In the genomic region with DNA sequence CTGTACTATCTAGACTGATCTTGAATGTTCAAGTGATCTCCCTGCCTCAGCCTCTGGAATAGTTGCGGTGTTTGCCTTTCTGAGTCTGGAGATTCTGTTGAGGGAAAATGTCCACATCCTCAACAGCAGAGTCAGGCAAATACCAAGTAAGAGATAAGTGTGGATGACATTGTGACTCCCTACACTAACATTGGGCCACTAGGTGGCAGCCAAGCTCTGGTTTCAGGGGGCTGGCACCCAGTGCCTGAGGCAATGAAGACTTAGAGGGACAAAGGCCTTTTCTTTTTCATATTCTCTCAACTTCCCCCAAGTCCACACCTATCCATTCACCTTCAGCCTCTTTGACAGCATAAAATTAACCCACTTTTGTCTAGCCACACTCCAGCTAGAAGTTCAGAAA, we compare ENCODE assay signal across 8 mouse cellular contexts. TPM values are rescaled to one million over a fixed set of nuclear protein-coding genes. Genes with fewer than 3 reads are reported as not detected.
DNase-seq lines count a peak whose midpoint lies in the region; ATAC-seq and TF ChIP-seq lines count a peak whose summit lies in the region.

No protein-coding gene starts in this region.

- TF ChIP-seq POLR2A in cerebellum, adult 2 months (IDR thresholded peaks at IDR 0.05; ENCODE audit: borderline replicate concordance, insufficient read depth, low read length), result no peak

- WGBS in cerebellum, adult 2 months, result 27% methylated on average over 1 of the region's 1 CpGs
- WGBS in hindbrain, embryonic 12.5 days, result 25% methylated on average over 1 of the region's 1 CpGs

- no peak overlapping the region for H3K27ac ChIP-seq in cerebellum, adult 2 months (ENCODE audit: insufficient read depth, low read length)
- H3K27ac ChIP-seq in hindbrain, embryonic 12.5 days, result no peak overlapping the region

- H3K4me1 ChIP-seq in cerebellum, adult 2 months (ENCODE audit: control insufficient read depth, insufficient read depth, low read length), result no peaks in the 10 kb centered on the region
- no peaks in the 10 kb centered on the region for H3K4me1 ChIP-seq in hindbrain, embryonic 12.5 days

- H3K9ac ChIP-seq in hindbrain, embryonic 12.5 days, result no peak overlapping the region

- peak; percentile 99 for TF ChIP-seq CTCF in cerebellum, adult 2 months (IDR thresholded peaks at IDR 0.05; ENCODE audit: borderline replicate concordance, insufficient read depth, low read depth, low read length)

- no peaks in the 10 kb centered on the region for H3K36me3 ChIP-seq in hindbrain, embryonic 12.5 days

- peak; percentile 95 for ATAC-seq in frontal cortex, adult (ENCODE audit: low TSS enrichment)
- peak; percentile 63; the same call in 1 of the 2 replicates for ATAC-seq in hindbrain, embryonic 12.5 days (ENCODE audit: low FRiP score)

- H3K9me3 ChIP-seq in hindbrain, embryonic 12.5 days (replicated peaks), result no peaks in the 10 kb centered on the region

- no peak overlapping the region for H3K4me3 ChIP-seq in cerebellum, adult 2 months (replicated peaks; ENCODE audit: insufficient read depth, low read depth, low read length)
- H3K4me3 ChIP-seq in hindbrain, embryonic 12.5 days, result no peak overlapping the region

- peak; percentile 94 for DNase-seq in NIH3T3 (ENCODE audit: low read depth)
- peak; percentile 88 to 93 for DNase-seq in cerebellum, adult 2 months
- peak; percentile 92 to 93 for DNase-seq in layer of hippocampus, postnatal 10 days (ENCODE audit: low spot score in 2 of 2)
- peak; percentile 83 for DNase-seq in lung, postnatal 25 days (ENCODE audit: low spot score)
- peak; percentile 84 for DNase-seq in right cerebral cortex, adult 18-20 months
- DNase-seq in urinary bladder, adult 18-20 months (ENCODE audit: low spot score in 2 of 2), result peak; percentile 66 to 73

- H3K27me3 ChIP-seq in cerebellum, adult 2 months (ENCODE audit: control insufficient read depth, insufficient read depth, low read length), result no peaks in the 10 kb centered on the region
- H3K27me3 ChIP-seq in hindbrain, embryonic 12.5 days, result no peaks in the 10 kb centered on the region

- H3K4me2 ChIP-seq in hindbrain, embryonic 12.5 days (replicated peaks), result no peak overlapping the region

RNA-seq across cellular contexts. Expression of a gene that starts 15.6 kb away (rescaled TPM):
- 3.8 and 4.0 TPM in 2 replicates for polyA plus RNA-seq in cerebellum, adult 2 months (2012; rRNA removed)
- polyA plus RNA-seq in hindbrain, embryonic 12.5 days (2016; fragmentation: Nextera tagmentation; extraction: Ambion mirVana), result 0.81 and 1.2 TPM in 2 replicates
- 10 to 100 TPM; 11.3 to 17.0 TPM for total RNA-seq in layer of hippocampus, postnatal 10 days (2021)

RNA-seq across cellular contexts. Expression of a gene that starts 20.3 kb away (rescaled TPM):
- 38.1 and 39.3 TPM in 2 replicates for polyA plus RNA-seq in cerebellum, adult 2 months (2012; rRNA removed)
- 38.5 and 43.0 TPM in 2 replicates for polyA plus RNA-seq in hindbrain, embryonic 12.5 days (2016; fragmentation: Nextera tagmentation; extraction: Ambion mirVana)
- 10 to 100 TPM; 22.2 to 24.0 TPM for total RNA-seq in layer of hippocampus, postnatal 10 days (2021)

RNA-seq across cellular contexts. Expression of a gene that starts 32.1 kb away (rescaled TPM):
- 103 and 106 TPM in 2 replicates for polyA plus RNA-seq in cerebellum, adult 2 months (2012; rRNA removed)
- 0.73 and 1.2 TPM in 2 replicates for polyA plus RNA-seq in hindbrain, embryonic 12.5 days (2016; fragmentation: Nextera tagmentation; extraction: Ambion mirVana)
- 10 to 100 TPM; 47.0 to 52.9 TPM for total RNA-seq in layer of hippocampus, postnatal 10 days (2021)

RNA-seq across cellular contexts. Expression of a gene that starts 42.0 kb away (rescaled TPM):
- polyA plus RNA-seq in cerebellum, adult 2 months (2012; rRNA removed), result 889 and 965 TPM in 2 replicates
- 78.0 and 83.6 TPM in 2 replicates for polyA plus RNA-seq in hindbrain, embryonic 12.5 days (2016; fragmentation: Nextera tagmentation; extraction: Ambion mirVana)
- total RNA-seq in layer of hippocampus, postnatal 10 days (2021), result 100 to 1,000 TPM; 250 to 255 TPM

Comparison
In these comparisons a context has a peak if more than half of its experiments do, and no peak if none do; other contexts are left out.
1. RNA of a gene that starts 32.1 kb away (polyA plus RNA-seq): 103 to 106 TPM in cerebellum, adult 2 months; 0.73 to 1.2 TPM in hindbrain, embryonic 12.5 days; every median in the first group is over 10 times any median in the second.
2. Peak in every context shown above with its lines, with median percentiles within 50 percentile points of each other: DNase-seq.